Mouse (Mus musculus) kidney, adult 10 weeks (tissue): ENCODE results near the gene Rpl34. TPM values are rescaled to one million over a fixed set of nuclear protein-coding genes. Genes with fewer than 3 reads are reported as not detected.

Source experiments
- polyA plus RNA-seq: library from polyadenylated mRNA; stranded (reverse); fragments of 350-450 nt; fragmentation: Illumina TruSeq; extraction: RNeasy Lipid Tissue Mini Kit (QIAGEN cat#74804); gene quantifications from one replicate; pipeline ENCODE4 v1.2.3, GENCODE M21; 2014; ENCODE audit warnings: low read depth, low replicate concordance

The Rpl34 gene
- 41.4 TPM for polyA plus RNA-seq

DNA sequence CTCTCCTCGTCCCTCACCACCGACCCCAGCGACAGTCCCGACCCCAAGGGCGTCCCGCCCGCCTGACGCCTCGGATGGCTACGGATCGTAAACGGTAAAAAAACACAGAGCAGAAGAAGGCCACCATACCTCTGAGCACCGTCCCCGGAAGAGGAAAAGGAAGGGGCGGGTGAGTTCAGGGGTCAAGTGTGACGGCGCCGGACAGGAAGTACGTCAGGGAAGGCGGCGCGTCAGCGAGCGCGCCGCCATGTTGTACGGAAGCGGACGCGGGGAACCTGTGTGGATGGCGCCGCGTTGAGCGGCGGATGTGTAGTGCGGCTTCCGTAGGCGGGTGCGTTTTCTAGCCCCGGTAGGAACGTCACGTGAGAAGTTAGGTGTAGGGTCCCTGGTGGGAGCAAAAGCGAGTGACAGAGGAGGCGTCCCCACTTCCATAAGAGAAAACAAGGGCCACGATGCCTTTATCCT, at the start of gene Rpl34:
Rpl34 (minus strand) TSS at position 210 of the 465 bp plus-strand sequence.

GRCm38 (mm10) chr3:130708967-130709924, 21.0 kb downstream of the Rpl34 start, which contains the start of gene Ostc:
Gene Ostc (minus strand): TSS chr3:130709444.

Other genes with a start within 250 kb of the Rpl34 start
- gene Etnppl, start 113.0 kb downstream of the Rpl34 start, polyA plus RNA-seq, result 8.0 TPM
- gene Ostc, start 21.0 kb downstream of the Rpl34 start, polyA plus RNA-seq, result 142 TPM